Mouse (Mus musculus) megakaryocyte progenitor cell, adult 5-6 weeks (primary cell): ENCODE data around the gene Faim. TPM values are rescaled to one million over a fixed set of nuclear protein-coding genes. Genes with fewer than 3 reads are reported as not detected.
A peak's percentile ranks its signal among the peaks of the same experiment; 100 is the strongest.

Source experiments
- ATAC-seq: replicated peaks from 2 replicates; pipeline ENCODE4 v1.8.0; 2016; ENCODE audit warnings: mild to moderate bottlenecking, moderate TSS enrichment, inconsistent platforms; ENCODE audit not compliant: poor library complexity
- total RNA-seq, 2 experiments: library from RNA; stranded (forward) in 1 of 2; stranded (reverse) in 1 of 2; fragments of 157-497, 149-512 nt in 1 of 2; fragments of 200-1000 nt in 1 of 2; gene quantifications; 2 replicates each; pipeline versions ENCODE4 v1.2.3 to v1.2.4; 2015 to 2017

The Faim gene
- total RNA-seq, 2 experiments from 2014 or later, result 51.6 to 117 TPM

DNA sequence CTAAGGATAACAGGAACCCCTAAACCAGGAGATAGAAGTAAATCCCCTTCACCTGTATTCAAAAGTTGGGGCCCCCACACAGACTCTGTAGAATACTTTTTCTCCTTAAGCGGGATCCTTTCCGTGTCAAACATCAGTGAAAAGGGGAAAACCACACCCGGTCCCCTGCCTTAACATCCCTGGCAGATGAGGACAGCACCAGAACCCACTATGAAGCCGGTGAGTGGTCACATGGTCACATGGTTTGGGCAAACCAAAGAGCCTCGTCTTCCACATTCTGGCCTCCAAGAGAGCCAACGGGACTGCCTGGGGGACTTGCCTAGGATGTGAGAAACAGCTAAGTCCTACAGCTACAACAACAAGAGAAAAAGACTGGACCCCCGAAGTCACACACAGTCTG is 12.6 kb upstream of the Faim start:
- no peak for ATAC-seq

DNA sequence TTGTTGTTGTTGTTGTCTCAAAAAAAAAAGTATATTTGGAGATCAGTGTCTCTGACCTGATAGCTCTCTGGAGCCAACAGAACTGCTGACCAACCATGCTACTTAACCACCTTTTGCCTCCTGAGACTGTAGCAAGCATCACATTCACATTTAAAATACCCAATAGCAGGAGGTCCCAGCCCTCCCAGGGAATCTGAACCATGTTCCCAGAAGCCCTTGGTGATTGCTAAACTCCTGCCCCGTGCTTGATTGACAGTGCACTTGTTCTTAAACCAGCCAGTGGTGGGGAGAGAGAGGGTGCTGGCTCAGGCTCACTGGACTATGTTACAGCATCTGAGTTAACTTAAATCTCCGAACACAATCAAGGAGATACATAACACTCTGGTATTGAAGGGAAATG is 11.3 kb upstream of the Faim start:
- no peak for ATAC-seq

DNA sequence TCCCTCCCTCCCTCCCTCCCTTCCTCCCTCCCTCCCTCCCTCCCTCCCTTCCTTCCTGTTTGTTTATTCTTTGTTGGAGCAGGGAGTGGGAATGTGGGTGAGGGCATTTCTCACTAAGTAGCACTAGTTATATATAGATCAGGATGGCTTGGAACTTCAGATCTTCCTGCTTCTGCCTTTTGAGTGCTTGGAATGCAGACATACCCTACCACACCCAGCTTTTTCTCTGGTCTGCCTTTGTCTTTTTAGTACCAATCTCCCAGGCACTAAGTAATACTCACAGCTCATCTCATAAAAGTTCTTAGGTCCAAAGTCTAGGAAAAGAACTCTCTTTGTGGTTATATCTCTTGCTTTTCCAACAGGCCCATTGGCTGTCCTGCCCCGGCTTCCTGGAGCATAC is 10.1 kb upstream of the Faim start:
- no peak for ATAC-seq

DNA sequence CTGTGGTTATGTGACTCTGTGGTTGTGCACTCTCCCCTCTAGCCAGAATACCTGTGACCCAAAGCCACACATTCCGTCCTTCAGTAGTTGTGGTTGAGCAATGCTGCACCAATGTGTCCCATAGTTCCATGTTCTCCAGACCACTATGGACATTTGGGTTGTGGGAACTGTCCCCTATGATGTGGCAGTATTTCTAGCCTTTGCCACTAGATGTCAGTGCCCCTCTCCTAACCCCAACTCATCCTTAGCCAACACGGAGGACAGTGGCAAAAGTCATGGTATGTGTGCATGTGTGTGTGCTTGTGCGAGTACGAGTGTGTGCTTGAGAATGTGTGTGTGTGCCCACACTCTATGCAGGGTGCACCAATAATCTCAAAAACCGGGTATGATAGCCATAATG is 9.7 kb upstream of the Faim start:
- peak; percentile 69 for ATAC-seq

DNA sequence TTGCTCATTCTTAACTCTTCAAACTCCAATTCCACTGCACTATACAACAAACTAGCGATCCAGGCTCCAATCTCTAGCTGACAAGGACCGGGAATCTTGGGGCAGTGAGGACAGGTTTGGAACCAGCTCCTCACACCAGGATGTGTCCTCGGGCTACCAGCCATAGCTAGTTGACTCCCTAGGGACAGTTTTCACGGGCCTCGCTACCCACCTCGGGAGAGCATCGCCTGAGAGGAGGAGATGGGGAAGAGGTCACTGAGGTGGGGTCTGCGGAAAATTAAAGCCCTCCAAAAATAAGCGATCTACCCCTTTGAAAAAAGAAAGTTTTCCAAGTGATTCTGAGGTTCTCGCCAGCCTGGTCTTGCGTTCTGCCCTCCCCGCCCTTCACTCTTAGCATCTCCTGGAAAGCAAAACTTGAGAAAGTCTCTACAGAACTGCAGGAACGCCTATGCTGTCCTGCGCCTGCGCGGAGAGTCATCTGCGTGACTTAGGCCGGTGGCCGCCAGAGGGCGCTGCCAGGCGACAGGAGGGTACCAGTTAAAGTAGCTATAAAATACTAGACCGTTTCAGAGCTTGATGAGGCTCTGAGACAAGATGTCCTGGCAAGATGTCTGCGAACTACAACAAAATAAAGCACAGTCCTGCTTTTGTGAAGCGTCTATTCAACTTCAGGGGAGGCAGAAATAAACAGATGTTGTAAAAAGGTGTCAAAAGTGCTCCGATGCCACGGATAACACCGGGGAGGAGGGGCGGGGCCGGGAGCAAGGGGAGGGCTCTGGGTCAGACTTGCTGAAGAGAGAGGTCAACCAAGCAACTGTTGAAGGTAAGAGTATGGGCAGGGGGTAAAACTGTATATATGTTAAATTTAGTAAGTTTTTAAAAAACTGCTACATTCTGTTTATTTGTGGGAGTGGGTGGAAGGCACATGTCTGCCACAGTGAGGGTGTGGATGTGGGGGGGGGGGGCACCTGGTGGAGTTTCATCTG is 6.4 kb upstream of the Faim start:
- ATAC-seq, result peak; percentile 95

DNA sequence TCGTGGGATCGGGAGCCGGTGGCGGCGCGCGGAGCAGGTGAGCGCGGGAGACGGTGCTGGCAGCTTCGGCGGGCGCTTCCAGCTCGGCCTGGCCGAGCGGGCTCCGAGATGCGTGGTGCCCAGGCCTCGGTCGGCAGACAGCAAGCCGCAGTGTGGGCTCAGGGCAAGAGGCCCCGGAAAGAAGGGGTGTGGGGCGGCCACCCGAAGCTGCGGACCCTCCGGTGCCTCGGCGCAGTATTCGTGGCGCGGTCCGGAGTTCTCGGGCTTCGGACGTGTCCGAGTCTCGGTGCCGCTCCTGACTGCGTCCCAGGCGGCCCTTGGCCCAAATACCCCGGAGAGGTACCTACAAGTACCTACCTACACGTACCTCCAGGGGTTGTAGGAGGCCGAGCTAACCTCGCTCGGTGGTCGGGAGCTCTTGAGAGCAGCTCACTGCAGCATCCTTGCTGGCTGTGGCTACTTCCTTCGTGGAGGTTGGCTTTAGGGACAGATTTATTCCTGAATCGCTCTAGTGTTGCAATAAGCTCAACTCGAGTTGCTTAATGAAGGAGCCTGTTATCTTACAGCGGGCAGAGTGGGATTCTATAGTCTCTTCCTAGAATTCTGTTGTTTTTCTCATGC is 413 bp downstream of the Faim start:
- peak; percentile 37 for ATAC-seq

DNA sequence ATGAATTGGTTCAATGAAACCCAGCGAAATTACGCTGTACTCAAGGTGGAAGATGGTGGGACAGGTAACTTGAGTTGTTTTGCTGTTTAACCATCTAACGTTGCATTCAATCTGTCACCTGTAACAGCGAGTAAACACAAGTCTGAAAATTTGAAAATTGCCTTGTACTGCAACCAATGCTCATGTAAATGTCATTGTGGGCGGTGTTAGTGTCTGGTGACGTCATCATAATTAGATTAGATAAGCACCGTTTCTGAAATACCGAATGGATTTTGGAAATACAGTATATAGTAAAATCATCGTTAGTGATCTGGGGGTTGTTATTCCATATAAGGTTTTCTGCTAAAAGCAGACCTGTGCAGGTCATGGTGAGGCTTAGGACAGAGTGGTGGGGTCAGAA is 958 bp downstream of the Faim start:
- no peak for ATAC-seq

DNA sequence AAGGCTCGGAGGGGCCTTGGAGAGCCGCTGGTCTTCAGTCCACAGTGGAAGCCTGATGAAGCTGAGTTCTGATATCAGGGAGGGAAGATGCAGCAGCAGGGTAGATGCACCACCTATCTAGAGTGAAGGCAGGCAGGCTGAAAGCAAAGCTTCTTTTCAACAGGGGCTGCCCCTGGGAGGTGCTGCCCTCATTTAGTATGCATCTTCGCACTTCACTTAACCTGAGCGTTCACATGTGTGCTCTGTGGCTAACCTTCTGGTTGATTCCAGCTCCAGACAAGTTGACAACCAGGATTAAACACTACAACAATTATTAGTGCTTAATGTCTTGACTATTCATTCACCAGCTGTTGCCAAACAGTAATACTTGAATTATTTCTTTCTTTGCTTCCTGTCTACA is 7.9 kb downstream of the Faim start:
- ATAC-seq, result no peak

DNA sequence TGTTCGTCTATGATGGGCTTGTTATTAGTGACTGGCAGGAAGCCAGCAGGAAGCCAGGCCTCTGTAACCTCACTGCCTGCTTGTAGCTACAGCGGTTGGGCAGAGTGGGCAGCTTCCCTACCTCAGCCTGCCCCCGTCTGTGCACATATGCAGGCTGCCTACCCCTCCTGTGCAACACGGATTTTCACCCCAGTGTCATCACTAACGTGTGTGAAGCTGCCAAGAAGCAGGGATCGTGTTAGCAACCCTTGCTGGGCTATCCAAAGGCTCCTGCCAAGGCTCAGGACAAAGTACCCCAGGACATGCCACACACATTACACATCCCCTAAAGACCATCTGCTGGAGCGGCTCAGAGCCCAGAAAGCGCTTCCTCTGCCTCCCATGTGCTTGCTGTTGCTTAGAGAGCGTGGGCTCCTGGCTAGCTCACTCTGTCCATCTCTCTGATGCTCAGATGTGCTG is 13.7 kb downstream of the Faim start:
- ATAC-seq, result peak; percentile 76

DNA sequence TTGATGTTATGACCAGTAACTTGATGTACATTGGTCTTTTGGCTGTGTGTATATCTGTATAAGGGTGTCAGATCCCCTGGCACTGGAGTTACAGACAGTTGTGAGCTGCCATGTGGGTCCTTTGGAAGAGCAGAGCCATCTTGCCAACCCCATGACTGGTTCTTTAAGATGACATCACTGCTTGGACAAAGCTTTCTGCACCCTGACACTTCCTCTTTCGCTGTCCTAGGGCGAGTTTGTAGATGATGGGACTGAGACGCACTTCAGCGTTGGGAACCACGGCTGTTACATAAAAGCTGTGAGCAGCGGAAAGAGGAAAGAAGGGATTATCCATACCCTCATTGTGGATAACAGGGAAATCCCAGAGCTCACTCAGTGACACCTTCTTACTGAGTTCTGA is 15.2 kb downstream of the Faim start:
- peak; percentile 66 for ATAC-seq

DNA sequence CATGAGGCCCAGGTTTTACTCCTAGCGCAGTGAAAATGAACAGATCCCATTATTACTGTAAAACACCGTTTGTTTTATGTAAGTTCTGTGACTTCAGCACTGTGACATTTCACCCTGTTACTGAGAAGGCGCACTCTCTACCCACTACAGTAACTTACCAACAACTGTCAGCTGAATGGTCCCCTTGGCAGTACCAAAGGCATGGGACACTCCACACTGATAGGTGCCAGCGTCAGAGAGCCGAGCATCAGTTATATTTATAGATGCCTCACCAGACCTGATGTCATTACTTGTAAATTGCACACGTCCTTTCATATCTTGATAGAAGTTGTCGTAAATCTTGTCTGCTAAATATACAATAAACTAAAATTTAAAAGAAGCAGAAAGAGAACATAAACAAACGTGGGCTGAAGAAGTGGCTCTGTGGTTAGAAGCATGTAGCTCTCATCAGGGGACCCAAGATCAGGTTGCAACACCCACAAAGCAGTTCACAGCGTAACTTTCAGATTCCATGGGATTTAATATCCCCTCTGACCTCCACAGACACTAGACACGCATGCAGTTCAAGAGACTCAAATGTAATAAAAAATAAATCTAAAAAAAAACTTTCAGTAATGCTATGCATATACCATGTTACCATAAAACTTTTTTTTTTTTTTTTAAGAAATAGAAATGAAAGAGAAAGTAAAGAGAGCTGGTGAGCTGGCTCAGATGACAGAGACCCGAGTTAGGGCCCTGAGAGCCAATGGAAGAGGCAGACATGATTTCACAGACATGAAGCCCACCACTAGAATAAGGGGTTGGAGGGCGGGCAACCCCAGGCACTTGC is 23.1 kb downstream of the Faim start:
- ATAC-seq, result peak; percentile 32; the same call in 1 of the 2 replicates

DNA sequence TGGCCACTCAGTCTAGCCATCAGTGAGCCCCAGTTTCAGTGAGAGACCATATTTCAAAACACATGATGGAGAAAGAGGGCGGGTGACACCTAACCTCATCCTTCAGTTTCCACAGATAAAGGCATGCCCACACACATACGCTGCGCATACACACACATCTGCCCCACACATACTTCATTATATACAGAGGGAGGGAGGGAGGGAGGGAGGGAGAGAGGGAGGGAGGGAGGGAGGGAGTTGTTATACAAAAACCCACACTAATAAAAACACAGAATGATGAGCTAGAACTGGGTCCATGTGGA is 23.7 kb downstream of the Faim start:
- ATAC-seq, result peak; percentile 33; the same call in 1 of the 2 replicates

DNA sequence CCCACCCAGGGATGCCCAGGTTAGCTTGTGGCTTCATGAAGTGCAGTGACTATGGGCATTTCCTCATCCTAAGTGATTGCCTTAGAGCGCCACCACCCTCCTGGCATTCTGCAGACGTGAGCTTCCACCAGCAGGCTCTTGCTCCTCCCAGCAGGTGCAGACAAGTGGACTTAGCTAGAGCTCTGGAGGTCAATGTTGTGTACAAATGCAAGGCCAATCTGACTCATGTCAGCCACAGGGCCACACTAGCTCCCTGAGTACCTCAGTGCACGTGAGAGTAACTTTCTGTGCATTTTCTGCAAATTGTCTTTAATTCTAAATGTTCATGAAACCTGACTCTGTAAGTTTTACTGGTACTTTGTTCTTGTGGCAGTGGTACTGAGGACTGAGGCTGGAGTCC is 30.1 kb downstream of the Faim start:
- ATAC-seq, result no peak

DNA sequence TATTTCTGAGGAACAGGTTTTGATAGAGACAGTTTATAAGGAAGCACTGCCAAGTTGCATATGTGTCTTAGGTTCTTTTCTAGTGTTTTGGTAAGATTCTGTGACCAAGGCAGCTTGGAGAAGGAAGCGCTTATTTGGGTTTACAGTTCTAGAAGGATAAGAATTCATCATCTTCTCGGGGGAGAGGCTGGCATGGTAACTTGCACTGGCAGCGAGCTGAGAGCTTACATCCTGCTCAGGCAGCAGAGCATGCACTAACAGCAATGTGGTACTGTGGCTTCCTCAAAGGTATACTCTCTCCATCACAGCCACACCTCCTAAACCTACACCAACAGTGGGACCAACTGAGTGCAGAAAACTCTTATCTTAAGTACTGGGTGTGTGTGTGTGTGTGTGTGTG is 30.6 kb downstream of the Faim start:
- ATAC-seq, result no peak

DNA sequence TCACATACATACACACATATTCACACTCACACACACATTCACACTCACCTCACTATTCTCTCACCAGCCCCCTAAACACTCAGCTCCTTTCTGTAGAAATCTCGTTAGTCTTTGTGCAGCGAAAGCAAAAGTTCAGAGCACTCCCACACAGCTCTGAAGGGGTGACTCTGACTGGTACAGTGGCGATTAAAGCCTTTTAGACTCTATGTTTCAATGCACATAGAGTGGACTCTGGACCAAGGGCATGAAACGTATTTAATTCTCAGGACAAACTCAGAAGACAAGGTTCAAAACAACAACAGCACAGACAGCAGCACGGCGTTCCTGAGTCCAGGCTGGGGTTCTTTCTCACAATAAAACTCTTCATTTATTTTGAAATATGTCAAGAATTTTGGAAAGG is 31.5 kb downstream of the Faim start:
- no peak for ATAC-seq

DNA sequence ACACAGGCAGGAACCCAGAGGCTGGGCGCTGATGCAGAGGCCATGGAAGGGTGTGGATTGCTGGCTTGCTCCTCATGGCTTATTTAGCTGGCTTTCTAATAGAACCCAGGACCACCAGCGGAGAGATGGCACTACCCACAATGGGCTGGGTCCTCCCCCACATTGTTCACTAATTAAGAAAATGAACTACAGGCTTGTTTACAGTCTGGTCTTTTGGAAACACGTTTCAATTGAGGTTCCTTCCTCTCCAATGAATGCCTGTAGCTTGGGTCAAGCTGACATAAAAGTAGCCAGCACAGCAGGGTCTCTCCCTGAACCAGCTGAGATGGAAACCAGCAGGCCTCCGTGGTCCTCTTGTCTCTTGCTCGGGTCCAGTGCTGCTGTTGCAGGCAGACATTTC is 35.0 kb downstream of the Faim start:
- ATAC-seq, result no peak

DNA sequence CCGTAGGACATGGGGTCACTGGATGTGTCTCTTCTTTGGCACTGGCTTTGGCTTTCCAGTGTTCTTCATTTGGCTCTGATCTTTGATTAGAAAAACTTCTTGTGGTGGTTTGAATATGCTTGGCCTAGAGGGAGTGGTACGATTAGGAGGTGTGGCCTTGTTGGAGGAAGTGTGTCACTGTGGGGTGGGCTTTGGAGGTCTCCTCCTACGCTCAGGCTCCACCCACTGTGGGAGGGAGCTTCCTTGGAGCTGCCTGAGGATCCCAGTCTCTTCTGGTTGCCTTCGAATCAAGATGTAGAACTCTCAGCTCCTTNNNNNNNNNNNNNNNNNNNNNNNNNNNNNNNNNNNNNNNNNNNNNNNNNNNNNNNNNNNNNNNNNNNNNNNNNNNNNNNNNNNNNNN is 35.6 kb downstream of the Faim start:
- ATAC-seq, result no peak

DNA sequence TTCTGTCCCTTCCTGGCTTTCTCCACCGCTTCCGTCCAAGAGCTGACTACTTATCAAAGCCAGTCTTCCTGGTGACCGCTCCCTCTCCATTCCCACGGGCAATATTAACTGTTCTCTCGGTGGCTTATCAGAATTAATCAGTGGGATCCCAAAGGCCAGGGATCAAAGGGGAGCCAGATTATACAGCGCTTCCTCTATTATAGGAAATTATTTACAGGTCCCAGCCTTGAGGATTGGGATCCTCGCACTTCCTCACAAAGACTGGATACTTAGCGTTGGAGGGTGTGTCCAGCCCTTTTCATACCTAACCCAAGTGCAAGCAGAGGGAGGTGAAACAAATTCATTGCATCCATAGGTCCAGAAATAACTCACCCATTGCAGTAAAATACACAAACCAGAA is 45.9 kb downstream of the Faim start:
- ATAC-seq, result no peak

DNA sequence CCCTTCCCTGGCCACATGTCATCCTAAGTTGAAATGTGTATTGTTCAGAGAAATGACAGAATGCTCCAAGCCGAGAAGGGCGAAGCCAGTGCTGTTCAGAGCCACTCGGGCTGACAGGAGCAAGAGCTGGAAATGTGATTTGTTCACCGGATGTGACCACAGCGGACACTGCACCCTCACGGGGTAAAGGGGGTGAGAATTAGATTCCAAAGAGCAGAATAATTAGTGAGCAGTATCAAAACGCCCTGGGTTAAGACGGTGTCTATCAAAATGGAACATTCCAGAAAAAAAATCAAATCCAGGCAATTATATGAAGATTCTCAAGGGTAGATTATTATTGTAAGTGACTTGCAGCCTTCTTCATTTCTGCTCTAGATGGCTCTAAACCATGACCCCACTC is 47.9 kb downstream of the Faim start:
- ATAC-seq, result no peak

DNA sequence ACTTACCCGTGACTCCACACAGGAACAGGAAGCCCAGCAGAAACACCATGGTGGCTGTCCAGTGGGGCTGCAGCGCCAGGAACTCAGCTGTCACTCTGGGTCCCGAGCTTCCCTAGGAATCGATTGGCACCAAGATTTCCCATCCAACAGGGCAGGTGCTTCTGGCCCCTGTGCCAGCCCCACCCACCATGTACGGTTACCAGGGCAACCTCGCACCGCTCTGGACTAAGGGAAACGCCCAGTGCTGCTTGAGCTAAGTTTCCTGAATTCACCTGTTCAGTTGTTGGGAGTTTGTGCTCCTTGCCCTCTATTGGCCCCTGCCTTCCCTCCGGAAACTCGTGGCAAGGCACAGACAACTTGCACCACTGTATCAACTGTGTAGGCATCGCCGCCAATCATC is 49.4 kb downstream of the Faim start, which contains the start of gene Gm1123:
Gene Gm1123, minus strand, starts transcription at position 141 of the 400 bp plus-strand sequence.
- no peak for ATAC-seq

DNA sequence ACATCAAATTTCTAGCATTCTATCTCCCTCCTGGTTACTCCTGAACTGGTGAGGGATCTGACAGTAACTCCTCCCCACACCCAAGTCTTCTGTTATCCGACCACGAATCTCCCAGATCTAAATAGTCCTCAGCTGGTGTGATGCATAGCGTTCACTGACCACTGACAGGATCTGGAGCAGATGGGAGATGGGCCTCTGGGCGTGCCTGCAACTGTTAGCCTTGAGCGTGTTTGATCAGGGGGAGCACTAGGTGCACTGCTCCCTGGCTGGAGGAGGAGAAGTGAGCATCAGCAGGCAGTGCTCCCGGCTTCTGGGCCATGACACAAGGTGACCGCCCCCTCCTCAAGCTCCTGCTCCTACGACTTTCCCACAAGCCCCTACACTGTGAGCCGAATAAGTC is 55.8 kb downstream of the Faim start:
- ATAC-seq, result no peak
